Mouse (Mus musculus) neural tube, embryonic 13.5 days (tissue): ENCODE measurements at regions not wholly inside any gene's neighbourhood (a gene's known extent, or its start where the extent isn't known, plus 50 kb on each side); places are given as distances from the start of the nearest gene placed in this dataset.
A peak's percentile ranks its signal among the peaks of the same experiment; 100 is the strongest.

Source experiments
- ATAC-seq: fragments of 200-750 bp; cut with Nextera tagmentation; 2 replicates; pipeline ENCODE4 v1.8.0; 2017; ENCODE audit warnings: low read depth, mild to moderate bottlenecking, moderate TSS enrichment, moderate library complexity
- H3K27ac ChIP-seq: fragments of 300-500 bp; sonication (generic); replicated peaks from 2 replicates; pipeline ENCODE4 v1.5.1; 2015; ENCODE audit warnings: moderate library complexity, mild to moderate bottlenecking, inconsistent platforms
- H3K27me3 ChIP-seq: fragments of 300-500 bp; sonication (generic); 2 replicates; pipeline ENCODE4 v1.6.1; 2015; ENCODE audit warnings: mild to moderate bottlenecking, inconsistent platforms
- H3K36me3 ChIP-seq: fragments of 300-500 bp; sonication (generic); 2 replicates; pipeline ENCODE4 v1.6.1; 2015; ENCODE audit warnings: mild to moderate bottlenecking, inconsistent platforms
- H3K4me1 ChIP-seq: fragments of 300-500 bp; sonication (generic); replicated peaks from 2 replicates; pipeline ENCODE4 v1.6.1; 2015; ENCODE audit warnings: inconsistent platforms
- H3K4me2 ChIP-seq: fragments of 300-500 bp; sonication (generic); 2 replicates; pipeline ENCODE4 v1.6.1; 2015; ENCODE audit warnings: inconsistent platforms, mild to moderate bottlenecking, moderate library complexity
- H3K4me3 ChIP-seq: fragments of 300-500 bp; sonication (generic); 2 replicates; pipeline ENCODE4 v1.5.1; 2015; ENCODE audit warnings: mild to moderate bottlenecking, inconsistent platforms
- H3K9ac ChIP-seq: fragments of 300-500 bp; sonication (generic); 2 replicates; pipeline ENCODE4 v1.6.1; 2015; ENCODE audit warnings: moderate library complexity, mild to moderate bottlenecking, inconsistent platforms
- H3K9me3 ChIP-seq: fragments of 300-500 bp; sonication (generic); 2 replicates; pipeline ENCODE4 v1.6.1; 2016; ENCODE audit warnings: inconsistent platforms
- WGBS: fragments of 180-500 bp; shearing (Covaris S2); methylation state at CpG from one replicate; pipeline ENCODE4 v1.1.7; 2015; 5-methylcytosine and 5-hydroxymethylcytosine counted together

- ATAC-seq = no peak
- Histone ChIP-seq H3K4me3 (no peak overlapping the region), H3K4me1 (peaks cover 23% of the 10 kb centered on the region), H3K27me3 (peaks cover 52% of the 10 kb centered on the region), H3K36me3 (no peaks in the 10 kb centered on the region), H3K4me2 (no peak overlapping the region), H3K9me3 (peaks cover 11% of the 10 kb centered on the region), H3K9ac (no peak overlapping the region), H3K27ac (no peak overlapping the region)
- WGBS = 78% methylated on average over 8 of the region's 8 CpGs
Measured at GRCm38 (mm10) chr9:61284201-61285021, 87.8 kb upstream of the Tle3 start.

DNA sequence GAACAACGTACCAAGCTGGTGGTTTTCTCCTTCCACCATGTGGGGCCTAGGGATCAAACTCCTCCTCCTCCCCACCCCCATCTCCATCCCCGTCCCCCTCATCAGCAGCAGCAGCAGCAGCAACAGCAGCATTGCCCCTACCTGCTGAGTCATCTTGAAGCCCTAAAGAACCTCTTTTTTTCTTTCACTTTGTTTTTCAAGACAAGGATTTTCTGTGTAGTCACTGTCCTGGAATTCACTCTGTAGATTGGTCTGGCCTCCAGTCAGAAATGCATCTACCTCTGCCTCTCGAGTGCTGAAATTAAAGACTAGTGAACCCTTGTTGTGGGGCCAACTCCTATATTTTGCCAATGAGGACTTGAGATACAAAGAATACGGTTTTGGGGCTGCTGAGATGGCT is 85.6 kb upstream of the Tle3 start:
- 89% methylated on average over 4 of the region's 4 CpGs for WGBS
- Histone ChIP-seq H3K27ac (no peak overlapping the region), H3K4me3 (no peak overlapping the region)

GRCm38 (mm10) chr9:61289117-61289516 is 83.0 kb upstream of the Tle3 start:
- no peak overlapping the region for H3K4me2 ChIP-seq
- H3K4me3 ChIP-seq = no peak overlapping the region
- no peak for ATAC-seq
- 69% methylated on average over 12 of the region's 12 CpGs for WGBS
- no peak overlapping the region for H3K27ac ChIP-seq
- H3K4me1 ChIP-seq = peaks cover 16% of the 10 kb centered on the region
- H3K9ac ChIP-seq = no peak overlapping the region
- H3K27me3 ChIP-seq = peaks cover 33% of the 10 kb centered on the region
- peaks cover 11% of the 10 kb centered on the region for H3K9me3 ChIP-seq
- no peaks in the 10 kb centered on the region for H3K36me3 ChIP-seq

More for the DNA sequence above, 85.6 kb upstream of the Tle3 start:
- peaks cover 48% of the 10 kb centered on the region for H3K27me3 ChIP-seq
- H3K4me2 ChIP-seq = no peak overlapping the region
- no peaks in the 10 kb centered on the region for H3K36me3 ChIP-seq
- no peak for ATAC-seq
- peaks cover 11% of the 10 kb centered on the region for H3K9me3 ChIP-seq
- no peak overlapping the region for H3K9ac ChIP-seq
- peaks cover 4% of the 10 kb centered on the region; the same call in 1 of the 2 replicates for H3K4me1 ChIP-seq

DNA sequence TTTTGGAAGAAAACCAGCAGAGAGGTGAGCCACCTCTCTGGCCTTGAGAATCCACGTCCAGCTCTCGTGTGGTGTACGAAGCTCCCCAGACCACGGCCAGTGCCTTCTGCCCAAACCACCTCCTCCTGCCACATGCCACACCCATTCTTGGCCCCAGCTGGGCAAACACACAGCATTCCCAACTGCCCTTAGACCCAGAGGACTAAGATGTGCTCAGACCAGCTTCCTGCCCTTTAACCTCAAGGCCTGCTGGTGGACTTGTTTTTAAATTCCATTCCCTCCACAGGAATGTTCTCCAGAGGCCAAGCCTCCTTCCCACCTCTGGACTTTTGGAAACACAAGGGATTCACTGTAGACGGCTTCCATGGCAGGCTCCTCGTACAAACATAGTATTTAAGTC is 82.5 kb upstream of the Tle3 start:
- H3K9ac ChIP-seq = no peak overlapping the region
- peaks cover 11% of the 10 kb centered on the region for H3K9me3 ChIP-seq
- no peaks in the 10 kb centered on the region for H3K36me3 ChIP-seq
- H3K27me3 ChIP-seq = peaks cover 27% of the 10 kb centered on the region
- H3K4me2 ChIP-seq = no peak overlapping the region
- no peak overlapping the region for H3K4me3 ChIP-seq
- 77% methylated on average over 6 of the region's 6 CpGs for WGBS
- peaks cover 12% of the 10 kb centered on the region for H3K4me1 ChIP-seq
- no peak for ATAC-seq
- no peak overlapping the region for H3K27ac ChIP-seq

GRCm38 (mm10) chr9:61291646-61292045 is 80.5 kb upstream of the Tle3 start:
- whole genome bisulfite sequencing = 62% methylated on average over 1 of the region's 1 CpGs
- H3K4me3 ChIP-seq = no peak overlapping the region
- H3K27ac ChIP-seq = no peak overlapping the region
- no peak overlapping the region for H3K4me2 ChIP-seq
- H3K27me3 ChIP-seq = peaks cover 21% of the 10 kb centered on the region
- peaks cover 12% of the 10 kb centered on the region for H3K4me1 ChIP-seq
- no peak overlapping the region for H3K9ac ChIP-seq
- H3K9me3 ChIP-seq = peaks cover 11% of the 10 kb centered on the region
- H3K36me3 ChIP-seq = no peaks in the 10 kb centered on the region
- ATAC-seq = no peak

DNA sequence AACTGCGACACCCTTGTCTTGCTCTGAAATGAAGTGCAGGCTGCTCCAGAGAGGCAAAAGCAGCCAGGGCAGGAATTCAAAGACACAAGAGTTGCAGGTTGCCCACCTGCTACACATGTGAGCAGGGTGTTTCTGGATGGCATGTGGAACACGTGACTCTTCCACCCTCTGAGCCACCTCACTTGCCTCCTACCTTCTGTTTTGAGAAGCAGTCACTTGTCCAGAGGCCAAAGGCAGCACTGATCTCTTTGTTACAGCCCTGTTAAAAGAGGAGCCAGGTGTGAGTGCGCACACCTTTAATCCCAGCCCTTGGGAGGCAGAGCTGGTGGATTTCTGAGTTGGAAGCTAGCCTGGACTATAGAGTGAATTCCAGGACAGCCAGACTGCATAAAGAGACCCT is 79.7 kb upstream of the Tle3 start:
- no peak for ATAC-seq
- H3K4me2 ChIP-seq = no peak overlapping the region
- peaks cover 21% of the 10 kb centered on the region for H3K27me3 ChIP-seq
- H3K27ac ChIP-seq = no peak overlapping the region
- 79% methylated on average over 3 of the region's 3 CpGs for WGBS
- no peak overlapping the region for H3K9ac ChIP-seq
- peaks cover 12% of the 10 kb centered on the region for H3K4me1 ChIP-seq
- H3K9me3 ChIP-seq = peaks cover 7% of the 10 kb centered on the region
- no peaks in the 10 kb centered on the region for H3K36me3 ChIP-seq
- H3K4me3 ChIP-seq = no peak overlapping the region

DNA sequence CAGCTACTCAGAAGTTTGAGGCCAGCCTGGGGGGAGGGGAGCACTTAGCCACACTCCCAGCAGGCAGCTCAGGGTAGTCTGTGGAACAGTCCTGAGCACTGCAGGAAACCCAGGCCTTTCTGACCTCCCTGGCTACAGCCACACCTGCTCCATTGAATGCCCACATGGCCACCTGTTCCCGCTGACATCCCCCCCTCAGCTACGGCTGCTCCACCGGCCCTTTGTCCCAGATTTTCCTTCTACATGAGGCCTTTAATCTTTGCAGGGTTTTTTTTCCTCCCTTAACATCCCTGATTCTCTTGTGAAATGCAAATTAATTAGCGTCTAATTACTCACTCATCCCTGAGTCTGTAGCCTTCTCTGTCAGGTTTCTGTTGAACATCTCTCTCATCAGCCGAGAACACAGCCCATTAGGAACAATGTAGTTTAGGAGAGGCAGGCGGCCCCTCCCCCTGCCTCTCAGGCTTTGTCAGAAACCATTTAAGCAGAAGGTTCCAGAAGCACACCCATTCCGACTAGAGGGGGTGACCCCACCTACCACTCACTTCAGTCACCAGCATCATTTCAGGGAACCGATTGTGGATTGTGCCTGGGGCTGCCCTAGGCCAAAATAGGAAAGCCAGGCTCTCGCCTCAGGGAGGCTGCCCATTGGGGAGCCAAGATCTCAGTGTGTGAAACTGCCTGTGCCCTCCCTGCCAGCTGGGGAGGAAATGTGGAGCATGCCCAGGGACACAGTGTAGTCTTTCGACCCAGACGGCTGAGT is 78.8 kb upstream of the Tle3 start:
- Histone ChIP-seq H3K27me3 (peaks cover 24% of the 10 kb centered on the region), H3K4me3 (no peak overlapping the region), H3K9ac (no peak overlapping the region), H3K4me2 (no peak overlapping the region), H3K4me1 (peaks cover 12% of the 10 kb centered on the region), H3K9me3 (peaks cover under 1% of the 10 kb centered on the region; the same call in 1 of the 2 replicates), H3K36me3 (no peaks in the 10 kb centered on the region), H3K27ac (peak overlapping the region; percentile 15; the same call in 1 of the 2 replicates)
- ATAC-seq = peak; percentile 50; the same call in 1 of the 2 replicates
- WGBS = 11% methylated on average over 11 of the region's 11 CpGs

DNA sequence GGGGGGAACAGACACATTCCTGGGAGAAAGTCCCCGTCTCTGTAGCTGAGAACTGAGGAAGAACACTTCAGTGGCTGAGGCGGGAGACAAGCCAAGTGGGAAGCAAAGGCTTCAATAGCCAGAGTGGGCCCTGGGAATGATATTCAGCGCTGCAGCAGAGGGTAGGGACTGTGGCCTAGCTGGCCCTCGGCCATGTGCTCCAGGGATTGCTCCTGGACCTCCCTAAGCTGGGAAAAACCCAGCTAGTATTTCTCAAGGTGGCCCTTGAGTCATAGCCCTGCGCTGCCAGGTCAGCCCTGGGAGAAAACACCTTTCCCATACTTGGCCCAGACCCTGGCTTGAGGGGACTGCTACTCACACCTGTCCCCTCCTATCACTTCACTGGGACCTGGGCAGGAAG is 77.2 kb upstream of the Tle3 start:
- no peak overlapping the region for H3K4me2 ChIP-seq
- WGBS = 75% methylated on average over 5 of the region's 5 CpGs

GRCm38 (mm10) chr9:61296311-61296947 is 75.7 kb upstream of the Tle3 start:
- Histone ChIP-seq H3K4me3 (no peak overlapping the region), H3K9ac (no peak overlapping the region), H3K4me2 (no peak overlapping the region), H3K27ac (no peak overlapping the region), H3K36me3 (no peaks in the 10 kb centered on the region), H3K27me3 (peaks cover 19% of the 10 kb centered on the region), H3K9me3 (no peaks in the 10 kb centered on the region), H3K4me1 (peaks cover 12% of the 10 kb centered on the region)
- no peak for ATAC-seq
- WGBS = 88% methylated on average over 9 of the region's 9 CpGs

More for the DNA sequence above, 77.2 kb upstream of the Tle3 start:
- H3K4me1 ChIP-seq = peaks cover 12% of the 10 kb centered on the region
- no peaks in the 10 kb centered on the region for H3K36me3 ChIP-seq
- no peaks in the 10 kb centered on the region for H3K9me3 ChIP-seq
- peaks cover 20% of the 10 kb centered on the region for H3K27me3 ChIP-seq
- H3K4me3 ChIP-seq = no peak overlapping the region
- H3K9ac ChIP-seq = no peak overlapping the region
- no peak for ATAC-seq
- H3K27ac ChIP-seq = no peak overlapping the region

DNA sequence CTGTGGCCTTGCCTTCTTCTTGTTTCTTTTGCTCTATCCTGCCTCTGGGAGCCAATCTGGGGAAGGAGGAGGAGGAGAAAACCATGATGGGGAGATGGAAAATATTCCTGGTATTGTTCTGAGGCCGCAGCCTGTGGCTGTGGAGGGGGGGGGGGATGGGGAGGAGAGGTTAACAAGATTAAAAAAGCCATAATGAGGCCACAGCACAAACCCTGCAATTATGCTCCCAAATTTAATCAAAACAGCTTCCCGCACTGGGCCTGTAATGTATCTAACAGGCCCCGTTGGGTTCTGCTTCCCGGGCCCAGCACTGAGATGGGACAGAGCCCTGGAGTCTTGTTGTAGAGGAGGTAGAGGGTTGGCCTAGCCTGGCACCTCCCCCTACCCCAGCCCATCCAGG is 74.8 kb upstream of the Tle3 start:
- H3K4me2 ChIP-seq = no peak overlapping the region
- no peaks in the 10 kb centered on the region for H3K9me3 ChIP-seq
- no peak overlapping the region for H3K27ac ChIP-seq
- H3K9ac ChIP-seq = no peak overlapping the region
- H3K36me3 ChIP-seq = no peaks in the 10 kb centered on the region
- no peak overlapping the region for H3K4me3 ChIP-seq
- H3K27me3 ChIP-seq = peaks cover 13% of the 10 kb centered on the region
- peaks cover 12% of the 10 kb centered on the region for H3K4me1 ChIP-seq
- no peak for ATAC-seq
- 64% methylated on average over 4 of the region's 4 CpGs for WGBS

DNA sequence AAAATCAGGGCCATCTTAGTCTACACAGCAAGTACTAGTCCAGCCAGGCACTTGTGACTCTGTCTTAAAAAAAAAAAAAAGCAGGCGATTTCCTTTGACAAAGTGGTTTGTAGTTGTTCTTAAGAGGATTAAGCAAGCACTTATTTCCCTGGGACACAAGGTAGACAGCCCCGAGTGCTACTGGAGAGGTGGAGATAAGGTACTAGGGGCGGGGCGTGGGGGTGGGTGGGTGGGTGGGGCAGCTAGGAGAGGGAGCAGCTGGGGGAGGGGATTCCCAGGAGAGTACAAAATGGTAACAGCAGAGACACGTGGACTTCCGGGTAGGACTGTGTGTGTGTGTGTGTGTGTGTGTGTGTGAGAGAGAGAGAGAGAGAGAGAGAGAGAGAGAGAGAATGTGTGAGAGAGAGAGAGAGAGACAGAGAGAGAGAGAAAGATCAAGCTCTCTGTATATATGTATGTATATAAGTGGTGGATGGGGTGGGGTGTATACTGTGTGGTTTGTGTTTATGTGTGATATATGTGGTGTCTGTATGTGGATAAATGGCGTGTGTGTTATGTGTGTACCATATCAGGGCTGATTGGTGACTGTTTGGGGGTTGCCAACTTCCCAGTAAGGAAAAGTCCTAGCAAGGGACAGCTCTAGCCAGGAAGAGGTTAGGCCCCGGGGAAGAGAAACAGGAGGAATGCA is 72.1 kb upstream of the Tle3 start:
- no peaks in the 10 kb centered on the region for H3K36me3 ChIP-seq
- peaks cover 10% of the 10 kb centered on the region; the same call in 1 of the 2 replicates for H3K27me3 ChIP-seq
- no peak overlapping the region for H3K27ac ChIP-seq
- WGBS = 74% methylated on average over 8 of the region's 8 CpGs
- no peak for ATAC-seq
- no peaks in the 10 kb centered on the region for H3K4me1 ChIP-seq
- H3K4me2 ChIP-seq = no peak overlapping the region
- H3K9ac ChIP-seq = no peak overlapping the region
- H3K9me3 ChIP-seq = no peaks in the 10 kb centered on the region
- H3K4me3 ChIP-seq = no peak overlapping the region
